Mouse (Mus musculus) kidney, adult 2 months (tissue): ENCODE results near the gene Iqsec3.

ENCODE experiments used
- CTCF ChIP-seq: fragments of 200-500 bp; conservative IDR thresholded peaks from 2 replicates; pipeline ENCODE4 v1.5.1; 2011; ENCODE audit warnings: low read depth, mild to moderate bottlenecking, control low read depth, low read length, moderate library complexity, mixed read lengths; ENCODE audit not compliant: insufficient read depth, insufficient read length
- POLR2A ChIP-seq: fragments of 200-500 bp; IDR thresholded peaks from one replicate; pipeline ENCODE4 v1.6.1; 2011; ENCODE audit warnings: low read depth, low read length, control low read depth

DNA sequence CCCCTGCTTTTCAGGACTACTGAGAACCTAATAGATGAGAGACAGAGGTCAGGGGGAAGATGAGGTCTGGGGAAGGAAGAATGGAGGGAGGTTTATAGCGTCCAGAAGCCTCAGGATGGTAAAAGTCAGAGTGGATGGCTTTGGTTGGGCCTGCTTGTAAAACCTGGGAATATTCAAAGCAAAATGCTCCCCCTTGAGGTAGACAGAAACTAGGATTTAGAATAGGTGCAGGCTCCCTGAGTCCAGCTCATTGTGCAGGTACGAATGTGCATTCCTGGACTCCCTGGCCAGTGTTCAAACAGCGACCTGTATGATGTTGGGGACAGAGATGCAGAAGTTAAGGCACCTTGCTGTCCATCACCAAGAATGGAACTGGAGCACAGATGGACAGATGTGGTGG lies 47.6 kb upstream of the Iqsec3 start:
- TF ChIP-seq POLR2A (no peak), CTCF (no peak)
